Mouse (Mus musculus) Patski (cell line): ENCODE results near the gene Mrgpra6. TPM values are rescaled to one million over a fixed set of nuclear protein-coding genes. Genes with fewer than 3 reads are reported as not detected.

ENCODE experiments used
- ATAC-seq: fragments of 100-300 bp; one replicate; pipeline ENCODE4 v1.8.0; 2021
- CTCF ChIA-PET: fragments of 350-600 bp; sonication (Branson Sonifier 250); formaldehyde crosslinking; loops from one replicate; lab custom pipeline; 2022; ENCODE audit warnings: inconsistent platforms; lab: Charles Lee
- POLR2A ChIA-PET: fragments of 350-600 bp; sonication (Branson Sonifier 250); formaldehyde crosslinking; loops from one replicate; lab custom pipeline; 2022; ENCODE audit warnings: antibody characterized with exemption, inconsistent platforms; lab: Charles Lee
- DNase-seq: peaks from one replicate; pipeline ENCODE4 v3.0.0-alpha.2; 2011; ENCODE audit warnings: low read depth, low spot score
- H3K27me3 ChIP-seq: fragments of 371-371 bp; one replicate; pipeline ENCODE4 v1.5.1; 2021
- CTCF ChIP-seq: fragments of 100-300 bp; IDR thresholded peaks from one replicate; pipeline ENCODE4 v1.5.1; 2021
- in situ Hi-C: fragments of 300-500 bp; cut with MboI; formaldehyde crosslinking; loops from 3 replicates; pipeline ENCODE4 v1.11.1; 2018; ENCODE audit warnings: low pct_unique_long_range_greater_than_20kb, mixed read lengths
- polyA plus RNA-seq: library from polyadenylated mRNA; unstranded; gene quantifications from one replicate; pipeline ENCODE4 v1.2.3, GENCODE M21; 2021

The Mrgpra6 gene
- polyA plus RNA-seq = 0.05 TPM

- CTCF ChIA-PET = no interaction called here
- in situ Hi-C loops = loop anchor here (5.0 kb wide), 1 partner anchor 797 kb away; no protein-coding TSS in a partner anchor
- DNase-seq (no peak), ATAC-seq (no peak)
- POLR2A ChIA-PET = no interaction called here
- TF ChIP-seq CTCF = no peak
- H3K27me3 ChIP-seq = no peaks in the 10 kb centered on the region
Observed at GRCm38 (mm10) chr7:47204830-47205229, at the start of gene Mrgpra6. Gene Mrgpra6 (minus strand): TSS chr7:47204920.

GRCm38 (mm10) chr7:47252770-47253169, 48.0 kb upstream of the Mrgpra6 start, which contains the start of gene Mrgpra9:
Gene Mrgpra9 (minus strand): TSS chr7:47252848.
- CTCF ChIA-PET = no interaction called here
- no peaks in the 10 kb centered on the region for H3K27me3 ChIP-seq
- DNase-seq = no peak
- POLR2A ChIA-PET = no interaction called here
- TF ChIP-seq CTCF = no peak
- ATAC-seq = no peak
- in situ Hi-C loops = no loop called here

- CTCF ChIA-PET = interaction anchor here (1.0 kb wide), 1 partner anchor 33 kb away, joined by 3 read pairs; no protein-coding TSS in a partner anchor
- in situ Hi-C loops = no loop called here
Observed at GRCm38 (mm10) chr7:47244658-47245057, 39.9 kb upstream of the Mrgpra6 start.

GRCm38 (mm10) chr7:47195271-47195670, 9.4 kb downstream of the Mrgpra6 start:
- in situ Hi-C loops = no loop called here

More at GRCm38 (mm10) chr7:47244658-47245057, 39.9 kb upstream of the Mrgpra6 start:
- POLR2A ChIA-PET = no interaction called here
- no peaks in the 10 kb centered on the region for H3K27me3 ChIP-seq
- ATAC-seq (no peak), DNase-seq (no peak)
- TF ChIP-seq CTCF = peak; percentile 49

GRCm38 (mm10) chr7:47170814-47171213, 33.9 kb downstream of the Mrgpra6 start:
- ATAC-seq (no peak), DNase-seq (no peak)
- H3K27me3 ChIP-seq = peaks cover 7% of the 10 kb centered on the region
- ChIA-PET CTCF (no interaction called here), POLR2A (no interaction called here)
- in situ Hi-C loops = loop anchor here (5.0 kb wide), 1 partner anchor 646 kb away; no protein-coding TSS in a partner anchor
- no peak for TF ChIP-seq CTCF

More at GRCm38 (mm10) chr7:47195271-47195670, 9.4 kb downstream of the Mrgpra6 start:
- CTCF ChIA-PET = no interaction called here
- peak; percentile 8 for TF ChIP-seq CTCF
- ATAC-seq (no peak), DNase-seq (no peak)
- POLR2A ChIA-PET = no interaction called here
- H3K27me3 ChIP-seq = no peaks in the 10 kb centered on the region

- H3K27me3 ChIP-seq = peaks cover 2% of the 10 kb centered on the region
- in situ Hi-C loops = no loop called here
- TF ChIP-seq CTCF = no peak
- CTCF ChIA-PET = interaction anchor here (1.6 kb wide), 1 partner anchor 14 kb away, joined by 4 read pairs; no protein-coding TSS in a partner anchor
- ATAC-seq = no peak
- DNase-seq = no peak
- POLR2A ChIA-PET = no interaction called here
Observed at GRCm38 (mm10) chr7:47165028-47165427, 39.7 kb downstream of the Mrgpra6 start.

- no peak for TF ChIP-seq CTCF
- no peak for ATAC-seq
- DNase-seq = no peak
- ChIA-PET POLR2A (no interaction called here), CTCF (interaction anchor here (0.9 kb wide), 1 partner anchor 13 kb away, joined by 3 read pairs; no protein-coding TSS in a partner anchor)
- no peaks in the 10 kb centered on the region for H3K27me3 ChIP-seq
- in situ Hi-C loops = no loop called here
Observed at GRCm38 (mm10) chr7:47163203-47163602, 41.5 kb downstream of the Mrgpra6 start.

- peaks cover under 1% of the 10 kb centered on the region for H3K27me3 ChIP-seq
- no peak for TF ChIP-seq CTCF
- ChIA-PET CTCF (no interaction called here), POLR2A (interaction anchor here (0.7 kb wide), 1 partner anchor 623 kb away, joined by 6 read pairs; no protein-coding TSS in a partner anchor)
- in situ Hi-C loops = no loop called here
- ATAC-seq (no peak), DNase-seq (no peak)
Observed at GRCm38 (mm10) chr7:47158451-47158850, 46.3 kb downstream of the Mrgpra6 start.

- ATAC-seq = no peak
- no peak for DNase-seq
- ChIA-PET CTCF (no interaction called here), POLR2A (interaction anchor here (0.7 kb wide), 1 partner anchor 623 kb away, joined by 6 read pairs; no protein-coding TSS in a partner anchor)
- in situ Hi-C loops = no loop called here
- TF ChIP-seq CTCF = no peak
- H3K27me3 ChIP-seq = peaks cover 4% of the 10 kb centered on the region
Observed at GRCm38 (mm10) chr7:47157743-47158142, 47.0 kb downstream of the Mrgpra6 start.

- ATAC-seq = no peak
- POLR2A ChIA-PET = interaction anchor here (0.7 kb wide), 1 partner anchor 37 kb away, joined by 6 read pairs; no protein-coding TSS in a partner anchor
- no peak for DNase-seq
- peaks cover 4% of the 10 kb centered on the region for H3K27me3 ChIP-seq
- TF ChIP-seq CTCF = no peak
- CTCF ChIA-PET = no interaction called here
- in situ Hi-C loops = no loop called here
Observed at GRCm38 (mm10) chr7:47155849-47156248, 48.9 kb downstream of the Mrgpra6 start.

- ATAC-seq (no peak), DNase-seq (no peak)
- in situ Hi-C loops = no loop called here
- peak; percentile 21 for TF ChIP-seq CTCF
- ChIA-PET CTCF (no interaction called here), POLR2A (no interaction called here)
- peaks cover 4% of the 10 kb centered on the region for H3K27me3 ChIP-seq
Observed at GRCm38 (mm10) chr7:47155396-47155795, 49.3 kb downstream of the Mrgpra6 start.
